Mouse (Mus musculus) MEL (cell line): Measurements from ENCODE around the gene Lrrc61. TPM values are rescaled to one million over a fixed set of nuclear protein-coding genes. Genes with fewer than 3 reads are reported as not detected.

Experiments used
- DNase-seq: peaks from one replicate; pipeline ENCODE4 v3.0.0; 2011; ENCODE audit warnings: low read depth, low spot score
- H3K27ac ChIP-seq: 2 replicates; pipeline ENCODE4 v1.5.1; 2012; ENCODE audit warnings: low read depth, mild to moderate bottlenecking, control low read depth, low read length, moderate library complexity; ENCODE audit not compliant: control insufficient read depth
- H3K27me3 ChIP-seq, 2 experiments: fragments of 150-350 bp in 1 of 2; sonication (generic) in 1 of 2; 2 replicates each; pipeline ENCODE4 v1.6.1; 2012; ENCODE audit warnings: low read length in 2 of 2, mild to moderate bottlenecking in 2 of 2, improper control_type of control experiment in 1 of 2, moderate library complexity in 1 of 2; ENCODE audit not compliant: insufficient read depth in 2 of 2, control insufficient read depth in 1 of 2
- H3K36me3 ChIP-seq, 2 experiments: 2 replicates each; pipeline ENCODE4 v1.6.1; 2012 to 2014; ENCODE audit warnings: low read length in 2 of 2, improper control_type of control experiment in 1 of 2, inconsistent platforms in 1 of 2, mild to moderate bottlenecking in 1 of 2; ENCODE audit not compliant: insufficient read depth in 2 of 2, control insufficient read depth in 1 of 2
- H3K4me1 ChIP-seq, 2 experiments: fragments of 150-350 bp in 1 of 2; sonication (generic) in 1 of 2; 2 replicates each; pipeline ENCODE4 v1.6.1; 2012; ENCODE audit warnings: low read length in 2 of 2, improper control_type of control experiment in 1 of 2, mild to moderate bottlenecking in 1 of 2; ENCODE audit not compliant: insufficient read depth in 2 of 2, control insufficient read depth in 1 of 2
- H3K4me3 ChIP-seq, 2 experiments: fragments of 150-350 bp in 1 of 2; sonication (generic) in 1 of 2; 2 replicates each; pipeline ENCODE4 v1.5.1; 2012; ENCODE audit warnings: low read depth in 2 of 2, low read length in 2 of 2, mild to moderate bottlenecking in 2 of 2, moderate library complexity in 2 of 2, control low read depth in 1 of 2, improper control_type of control experiment in 1 of 2; ENCODE audit not compliant: control insufficient read depth in 1 of 2, insufficient read depth in 1 of 2
- H3K79me2 ChIP-seq: 2 replicates; pipeline ENCODE4 v1.6.1; 2012; ENCODE audit warnings: mild to moderate bottlenecking, low read length, moderate library complexity; ENCODE audit not compliant: control insufficient read depth, poor library complexity, insufficient read depth
- H3K9ac ChIP-seq: 2 replicates; pipeline ENCODE4 v1.6.1; 2012; ENCODE audit warnings: low read depth, mild to moderate bottlenecking, control low read depth, low read length, moderate library complexity; ENCODE audit not compliant: control insufficient read depth, poor library complexity, severe bottlenecking
- H3K9me3 ChIP-seq: fragments of 150-350 bp; sonication (generic); replicated peaks from 2 replicates; pipeline ENCODE4 v1.6.1; 2012; ENCODE audit warnings: mild to moderate bottlenecking, low read length, improper control_type of control experiment, moderate library complexity; ENCODE audit not compliant: insufficient read depth
- CHD2 ChIP-seq: IDR thresholded peaks from 2 replicates; pipeline ENCODE4 v1.6.1; 2011; ENCODE audit warnings: low read length, improper control_type of control experiment
- CTCF ChIP-seq, 3 experiments: IDR thresholded peaks in 2 of 3; conservative IDR thresholded peaks in 1 of 3; 2 replicates each; pipeline ENCODE4 v1.5.1; 2011 to 2012; ENCODE audit warnings: low read length in 3 of 3, low read depth in 2 of 3, mild to moderate bottlenecking in 2 of 3, improper control_type of control experiment in 1 of 3, inconsistent platforms in 1 of 3, mixed read lengths in 1 of 3, moderate library complexity in 1 of 3; ENCODE audit not compliant: control insufficient read depth in 1 of 3, insufficient read depth in 1 of 3, poor library complexity in 1 of 3, severe bottlenecking in 1 of 3
- E2F4 ChIP-seq: IDR thresholded peaks from 2 replicates; pipeline ENCODE4 v1.6.1; 2011; ENCODE audit warnings: low read depth, low read length, improper control_type of control experiment, borderline replicate concordance
- GABPA ChIP-seq: IDR thresholded peaks from 2 replicates; pipeline ENCODE4 v1.6.1; 2012; ENCODE audit warnings: low read depth, mild to moderate bottlenecking, inconsistent platforms, low read length, improper control_type of control experiment, moderate library complexity
- GATA1 ChIP-seq: IDR thresholded peaks from 2 replicates; pipeline ENCODE4 v1.6.1; 2011; ENCODE audit warnings: low read depth, low read length, improper control_type of control experiment
- MAZ ChIP-seq: IDR thresholded peaks from 2 replicates; pipeline ENCODE4 v1.6.1; 2012; ENCODE audit warnings: low read depth, mild to moderate bottlenecking, inconsistent platforms, low read length, improper control_type of control experiment
- MEF2A ChIP-seq: IDR thresholded peaks from 2 replicates; pipeline ENCODE4 v1.6.1; 2014; ENCODE audit warnings: low read depth, mild to moderate bottlenecking, inconsistent platforms, low read length, improper control_type of control experiment; ENCODE audit not compliant: poor library complexity, insufficient replicate concordance, severe bottlenecking; ENCODE audit errors: extremely low read depth
- MXI1 ChIP-seq: IDR thresholded peaks from 2 replicates; pipeline ENCODE4 v1.6.1; 2011; ENCODE audit warnings: mild to moderate bottlenecking, low read depth, low read length, improper control_type of control experiment
- MYC ChIP-seq: IDR thresholded peaks from 2 replicates; pipeline ENCODE4 v1.6.1; 2011; ENCODE audit warnings: low read depth, mild to moderate bottlenecking, low read length, improper control_type of control experiment, moderate library complexity
- NRF1 ChIP-seq: IDR thresholded peaks from 2 replicates; pipeline ENCODE4 v1.6.1; 2014; ENCODE audit warnings: low read depth, mild to moderate bottlenecking, inconsistent platforms, low read length, improper control_type of control experiment, moderate library complexity; ENCODE audit not compliant: poor library complexity, insufficient read depth, severe bottlenecking
- POLR2A ChIP-seq, 2 experiments: IDR thresholded peaks; 2 replicates each; pipeline ENCODE4 v1.6.1; 2011 to 2012; ENCODE audit warnings: low read length in 2 of 2, mild to moderate bottlenecking in 2 of 2, control low read depth in 1 of 2, improper control_type of control experiment in 1 of 2, low read depth in 1 of 2, moderate library complexity in 1 of 2; ENCODE audit not compliant: control insufficient read depth in 1 of 2, insufficient read depth in 1 of 2, poor library complexity in 1 of 2
- POLR2AphosphoS2 ChIP-seq: IDR thresholded peaks from 2 replicates; pipeline ENCODE4 v1.6.1; 2011; ENCODE audit warnings: low read length, improper control_type of control experiment
- POLR2AphosphoS5 ChIP-seq: IDR thresholded peaks from 2 replicates; pipeline ENCODE4 v1.6.1; 2012; ENCODE audit warnings: low read depth, borderline replicate concordance, mild to moderate bottlenecking, inconsistent platforms, low read length, moderate library complexity, mixed read lengths
- RAD21 ChIP-seq: IDR thresholded peaks from 2 replicates; pipeline ENCODE4 v1.6.1; 2011; ENCODE audit warnings: mild to moderate bottlenecking, low read depth, low read length, improper control_type of control experiment
- RCOR1 ChIP-seq: IDR thresholded peaks from 2 replicates; pipeline ENCODE4 v1.6.1; 2012; ENCODE audit warnings: low read depth, mild to moderate bottlenecking, inconsistent platforms, low read length, improper control_type of control experiment
- SMC3 ChIP-seq: IDR thresholded peaks from 2 replicates; pipeline ENCODE4 v1.6.1; 2011; ENCODE audit warnings: low read depth, low read length, improper control_type of control experiment
- TAL1 ChIP-seq: IDR thresholded peaks from 2 replicates; pipeline ENCODE4 v1.6.1; 2012; ENCODE audit warnings: mild to moderate bottlenecking, inconsistent platforms, low read length, moderate library complexity, mixed read lengths
- USF2 ChIP-seq, 2 experiments: IDR thresholded peaks; 2 replicates each; pipeline ENCODE4 v1.6.1; 2011 to 2012; ENCODE audit warnings: improper control_type of control experiment in 2 of 2, low read length in 2 of 2, borderline replicate concordance in 1 of 2, inconsistent platforms in 1 of 2, low read depth in 1 of 2, mild to moderate bottlenecking in 1 of 2; ENCODE audit not compliant: insufficient read depth in 1 of 2
- ZC3H11A ChIP-seq: IDR thresholded peaks from 2 replicates; pipeline ENCODE4 v1.6.1; 2012; ENCODE audit warnings: low read depth, mild to moderate bottlenecking, inconsistent platforms, low read length, improper control_type of control experiment
- ZKSCAN1 ChIP-seq: IDR thresholded peaks from 2 replicates; pipeline ENCODE4 v1.6.1; 2012; ENCODE audit warnings: low read depth, mild to moderate bottlenecking, inconsistent platforms, low read length, improper control_type of control experiment, moderate library complexity
- ZMIZ1 ChIP-seq: IDR thresholded peaks from 2 replicates; pipeline ENCODE4 v1.6.1; 2012; ENCODE audit warnings: low read depth, mild to moderate bottlenecking, inconsistent platforms, low read length, improper control_type of control experiment, moderate library complexity
- polyA plus RNA-seq, 2 experiments: library from polyadenylated mRNA; stranded (reverse) in 1 of 2; unstranded in 1 of 2; fragments of >175 nt in 1 of 2; fragments of >200 nt in 1 of 2; gene quantifications; 2 replicates each; pipeline versions ENCODE4 v1.2.1 to v1.2.4; 2012; ENCODE audit warnings: low replicate concordance in 2 of 2, low read depth in 1 of 2; ENCODE audit not compliant: insufficient read length in 2 of 2, insufficient read depth in 1 of 2, missing spikeins in 1 of 2
- total RNA-seq: library from RNA; depleted of rRNA; stranded (reverse); fragments of 300-350 nt; gene quantifications from 2 replicates; pipeline ENCODE4 v1.2.3, GENCODE M21; 2012

Lrrc61 gene
- total and polyA plus RNA-seq, 3 experiments: not detected

DNA sequence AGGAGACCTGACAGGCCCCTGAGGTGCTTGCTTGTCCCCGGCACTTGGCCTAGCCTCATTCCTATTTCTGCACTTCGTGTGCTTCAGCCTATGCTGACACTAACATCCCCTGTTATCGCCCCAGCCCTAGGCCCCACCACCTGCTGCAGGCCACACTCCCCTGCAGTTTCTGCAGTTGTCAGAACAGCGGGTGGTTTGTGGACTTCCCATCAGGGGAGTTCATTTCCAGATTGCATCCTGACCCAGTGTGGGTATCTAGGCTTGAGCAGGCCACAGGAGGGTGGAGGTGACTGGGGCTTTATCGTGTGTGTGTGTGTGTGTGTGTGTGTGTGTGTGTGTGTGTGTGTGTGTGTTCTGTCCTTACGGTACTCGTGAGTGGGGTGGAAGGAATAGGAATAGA lies 54.9 kb downstream of the Lrrc61 start:
- no peaks in the 10 kb centered on the region for H3K27me3 ChIP-seq
- no peak for TF ChIP-seq POLR2AphosphoS5
- no peak for TF ChIP-seq GABPA
- no peak for TF ChIP-seq ZC3H11A
- no peak for TF ChIP-seq RCOR1
- no peak for TF ChIP-seq CHD2
- no peak for TF ChIP-seq RAD21
- no peak for TF ChIP-seq SMC3

DNA sequence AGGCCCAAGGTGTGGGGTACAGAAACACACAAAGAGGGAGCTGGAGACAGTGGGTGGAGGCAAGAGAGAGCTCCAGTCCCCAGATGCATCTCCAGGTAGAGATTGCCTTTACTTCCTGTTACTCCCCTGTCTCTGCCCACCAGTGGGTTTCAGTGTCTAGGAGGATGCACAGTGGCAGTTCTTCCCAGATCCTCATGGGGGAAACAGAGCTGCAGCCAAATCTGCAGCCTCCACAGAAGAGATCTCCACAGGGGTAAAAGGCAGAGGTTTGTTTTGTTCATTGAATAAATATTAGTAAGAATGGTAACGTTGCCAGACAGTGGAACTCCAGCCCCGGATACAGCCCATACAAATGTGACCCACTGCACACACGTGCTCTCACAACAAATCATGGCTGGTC lies 56.1 kb downstream of the Lrrc61 start:
- H3K79me2 ChIP-seq: no peaks in the 10 kb centered on the region
- no peaks in the 10 kb centered on the region for H3K36me3 ChIP-seq
- H3K27me3 ChIP-seq: no peaks in the 10 kb centered on the region
- H3K9me3 ChIP-seq: no peaks in the 10 kb centered on the region
- H3K4me3 ChIP-seq: no peak overlapping the region
- no peak overlapping the region for H3K27ac ChIP-seq
- no peak for TF ChIP-seq POLR2A (IDR thresholded peaks at IDR 0.05; ENCODE audit: control insufficient read depth in 1 of 2, insufficient read depth in 1 of 2, low read depth in 1 of 2, low read length in 2 of 2, poor library complexity in 1 of 2)
- TF ChIP-seq MXI1: no peak
- no peak for TF ChIP-seq CTCF (IDR thresholded peaks at IDR 0.05 in 2 of 3, conservative IDR thresholded peaks at IDR 0.05 in 1 of 3; ENCODE audit: control insufficient read depth in 1 of 3, insufficient read depth in 1 of 3, low read depth in 2 of 3, low read length in 3 of 3, poor library complexity in 1 of 3, severe bottlenecking in 1 of 3)
- no peak for TF ChIP-seq RCOR1
- TF ChIP-seq MAZ: no peak
- TF ChIP-seq GABPA: no peak
- TF ChIP-seq ZKSCAN1: no peak
- TF ChIP-seq MYC: no peak
- TF ChIP-seq POLR2AphosphoS2: no peak
- no peak for TF ChIP-seq CHD2
- TF ChIP-seq TAL1: no peak
- TF ChIP-seq ZMIZ1: no peak
- TF ChIP-seq GATA1: no peak
- H3K9ac ChIP-seq: no peak overlapping the region
- no peaks in the 10 kb centered on the region for H3K4me1 ChIP-seq
- no peak for DNase-seq

More for the DNA sequence above, 54.9 kb downstream of the Lrrc61 start:
- Histone ChIP-seq H3K36me3 (no peaks in the 10 kb centered on the region), H3K4me1 (no peaks in the 10 kb centered on the region), H3K9me3 (no peaks in the 10 kb centered on the region), H3K4me3 (no peak overlapping the region), H3K27ac (no peak overlapping the region), H3K9ac (no peak overlapping the region), H3K79me2 (no peaks in the 10 kb centered on the region)
- no peak for DNase-seq

DNA sequence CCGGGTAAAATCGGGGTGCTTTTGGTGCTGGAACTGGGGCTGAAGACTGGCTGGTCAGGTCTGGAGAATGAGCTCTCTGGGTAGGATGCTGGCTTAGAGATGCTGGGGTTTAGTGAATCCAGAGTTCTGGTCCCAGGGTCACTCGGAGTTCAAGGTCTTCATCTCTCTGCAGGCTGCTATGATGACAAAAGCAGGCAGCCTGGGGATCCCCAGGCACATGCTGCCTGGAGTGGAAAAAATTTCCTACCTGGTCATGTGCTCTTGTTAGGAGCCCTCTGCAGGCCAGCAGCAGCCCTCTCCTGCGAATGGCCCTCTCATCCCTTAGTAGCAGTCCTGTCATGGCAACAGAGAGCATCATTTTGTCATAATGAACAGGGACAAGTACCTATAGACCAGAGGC lies 58.9 kb downstream of the Lrrc61 start:
- no peaks in the 10 kb centered on the region for H3K9me3 ChIP-seq
- H3K4me1 ChIP-seq: no peaks in the 10 kb centered on the region
- H3K79me2 ChIP-seq: no peaks in the 10 kb centered on the region
- no peak overlapping the region for H3K9ac ChIP-seq
- DNase-seq: no peak
- no peaks in the 10 kb centered on the region for H3K27me3 ChIP-seq
- no peaks in the 10 kb centered on the region for H3K36me3 ChIP-seq
- no peak overlapping the region for H3K27ac ChIP-seq
- TF ChIP-seq MEF2A (no peak), NRF1 (no peak), SMC3 (no peak), E2F4 (no peak), TAL1 (no peak), USF2 (IDR thresholded peaks at IDR 0.05; ENCODE audit: borderline replicate concordance in 1 of 2, insufficient read depth in 1 of 2, low read depth in 1 of 2, low read length in 2 of 2) (no peak)
- no peak overlapping the region for H3K4me3 ChIP-seq
